Mouse (Mus musculus) layer of hippocampus, adult 8-10 months (tissue): Measurements from ENCODE around the gene Klhl6. TPM values are rescaled to one million over a fixed set of nuclear protein-coding genes. Genes with fewer than 3 reads are reported as not detected.

Experiments
- total RNA-seq, 4 experiments: library from RNA; stranded (reverse); gene quantifications; 2 replicates each; pipeline ENCODE4 v1.2.4; 2022

The Klhl6 gene
- total RNA-seq, 4 experiments from 2014 or later, result 0.69 to 9.2 (median 3.9) TPM

Other genes starting within 250 kb of the Klhl6 start
- under 1 TPM; 0.34 to 0.95 (median 0.45) TPM for gene B3gnt5, start 222.8 kb downstream of the Klhl6 start, total RNA-seq
- gene Klhl24, start 114.5 kb upstream of the Klhl6 start, total RNA-seq, result 10 to 100 TPM; 76.2 to 95.8 (median 85.2) TPM
- 10 to 100 TPM; 32.7 to 58.6 (median 42.8) TPM for gene Yeats2, start 158.0 kb upstream of the Klhl6 start, total RNA-seq